Mouse (Mus musculus) cerebellum, adult 9-11 months (tissue): Measurements from ENCODE around the gene 1700066M21Rik.

Experiments used
- DNase-seq: peaks from one replicate; pipeline ENCODE4 v3.0.0; 2022

Gene 1700066M21Rik

DNA sequence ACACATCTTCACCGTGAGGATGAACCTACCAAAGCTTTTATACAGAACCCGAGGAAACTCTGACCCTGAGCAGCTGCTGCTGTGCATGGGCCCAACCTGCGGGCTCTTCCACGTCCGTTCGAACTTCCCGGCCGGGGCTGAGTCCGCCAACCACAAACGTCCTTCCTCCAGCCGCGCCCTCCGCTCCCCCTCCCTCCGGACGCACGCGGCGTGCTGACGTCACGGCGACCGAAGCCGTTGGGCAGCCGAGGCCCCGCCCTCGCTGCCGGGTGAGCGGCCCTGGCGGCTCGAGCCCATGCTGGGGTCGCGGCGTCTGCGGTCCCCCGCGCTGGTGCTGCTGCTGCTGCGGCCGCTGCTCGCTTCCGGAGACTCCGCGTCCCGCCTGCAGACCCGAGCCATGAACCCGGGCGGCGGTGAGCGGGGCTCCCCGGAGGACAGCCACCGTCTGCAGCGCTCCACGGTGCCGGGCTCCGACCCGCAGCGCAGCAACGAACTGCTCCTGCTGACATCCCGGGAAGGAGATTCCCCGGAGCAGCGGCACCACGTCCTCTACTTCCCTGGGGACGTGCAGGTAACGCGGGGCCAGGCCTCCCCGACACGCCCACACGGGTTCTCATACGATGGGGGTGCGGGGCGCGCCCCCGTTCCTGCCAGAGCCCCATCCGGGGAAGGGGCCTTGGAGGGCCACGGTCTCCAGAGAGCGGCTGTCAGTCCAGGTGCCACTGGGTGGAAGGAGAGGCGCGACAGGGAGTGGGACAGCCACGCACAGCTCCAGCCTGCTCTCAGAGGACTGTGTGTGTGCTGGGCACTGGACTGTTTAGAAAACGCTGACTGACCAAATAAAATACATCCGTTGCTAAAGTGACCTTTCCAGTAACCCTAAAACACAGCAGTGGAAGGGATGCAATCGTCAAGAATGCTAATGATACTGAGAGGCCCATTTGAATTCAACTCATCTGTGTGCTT, at the start of gene 1700066M21Rik:
Gene 1700066M21Rik (plus strand): TSS at position 245 of the 966 bp plus-strand sequence.
- peak; percentile 94 for DNase-seq

DNA sequence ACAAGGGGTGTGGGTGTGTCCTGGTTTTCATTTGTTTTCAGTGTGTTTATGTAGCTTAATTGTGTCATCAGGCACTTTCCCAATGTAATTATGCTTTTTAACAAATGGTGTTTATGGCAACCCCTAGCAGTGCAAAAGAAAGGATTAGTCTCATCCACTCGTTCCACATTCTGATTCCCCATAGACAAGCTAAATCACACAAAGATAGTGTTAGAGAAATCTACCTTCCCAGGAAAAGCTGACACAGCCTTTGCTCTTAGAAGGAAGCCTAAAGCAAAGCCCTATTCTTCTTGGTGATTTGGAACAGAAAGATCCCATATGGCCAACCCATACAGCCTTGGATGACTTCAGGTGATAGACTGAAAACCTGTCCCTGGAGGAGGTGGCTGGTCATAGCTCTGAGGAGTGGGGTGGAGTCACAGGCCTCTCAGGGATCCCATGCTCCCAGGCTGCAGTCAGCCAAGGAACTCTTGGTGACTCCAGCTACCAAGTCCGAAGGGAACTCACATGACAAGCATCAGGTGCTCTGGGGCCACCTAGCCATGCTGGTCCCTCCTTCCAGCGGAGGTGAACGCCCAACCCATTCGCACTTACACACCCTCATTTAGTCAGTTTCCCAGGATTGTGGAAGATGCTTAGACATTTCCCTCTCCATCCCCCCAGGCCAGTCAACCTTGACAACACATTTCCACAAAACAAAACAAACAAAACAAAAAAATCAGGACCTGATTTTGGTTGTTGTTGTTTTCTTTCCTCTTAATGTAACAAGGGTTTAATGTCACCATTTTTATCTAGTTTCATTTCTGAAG, 47.9 kb upstream of the 1700066M21Rik start:
- no peak for DNase-seq

- DNase-seq = peak; percentile 58
Observed at GRCm38 (mm10) chr1:57330228-57330627, 47.2 kb upstream of the 1700066M21Rik start.

DNA sequence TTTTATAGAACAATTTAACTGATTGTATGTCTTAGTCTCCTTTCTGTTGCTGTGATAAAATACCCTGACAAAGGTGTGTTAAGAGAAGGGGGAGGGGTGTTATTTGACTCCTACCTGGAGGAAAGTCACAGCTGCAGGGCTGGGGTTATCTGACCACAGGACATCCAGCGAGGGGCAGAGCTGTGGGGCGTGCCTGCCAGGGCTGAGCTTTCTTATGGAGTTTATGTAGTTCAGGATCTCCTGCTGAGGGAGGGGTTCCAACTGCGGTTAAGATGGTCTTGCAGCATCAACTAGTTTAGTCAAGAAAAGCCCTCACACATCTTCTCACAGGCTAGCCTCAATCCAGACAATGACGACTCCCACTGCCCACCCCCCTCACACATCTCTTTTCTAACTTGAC, 45.4 kb upstream of the 1700066M21Rik start:
- no peak for DNase-seq

DNA sequence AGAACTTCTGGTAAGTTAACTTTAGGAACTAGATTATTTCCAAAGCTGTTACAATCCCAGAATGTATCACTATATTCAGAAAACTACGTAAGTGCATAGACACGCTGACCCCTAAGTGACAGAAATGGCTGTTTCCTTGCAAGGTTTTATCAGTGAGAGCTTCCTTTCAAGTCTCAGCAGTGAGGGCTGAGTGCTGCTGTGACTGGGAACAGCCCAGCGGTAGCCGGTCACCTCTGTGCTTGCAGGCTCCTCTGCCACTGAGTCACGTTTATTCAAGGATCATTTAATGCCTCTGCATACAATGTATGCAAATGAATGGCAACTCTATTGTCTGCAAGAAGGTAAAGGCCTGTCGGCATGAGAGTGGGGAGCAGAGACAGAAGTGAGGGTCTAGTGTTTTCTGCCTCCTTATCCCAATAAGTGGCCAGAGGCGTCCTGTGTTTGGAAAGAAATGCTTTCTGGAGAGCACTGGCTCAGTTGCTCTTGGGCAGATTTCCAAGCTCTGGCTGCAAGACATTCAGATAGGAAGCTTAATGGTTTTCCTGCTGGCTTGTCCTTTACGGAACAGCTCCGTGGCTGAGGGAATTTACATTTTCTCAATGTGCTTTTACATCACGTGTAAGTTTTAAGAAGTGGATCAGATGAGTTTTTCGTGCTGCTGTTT, 43.7 kb upstream of the 1700066M21Rik start:
- no peak for DNase-seq

GRCm38 (mm10) chr1:57335200-57335599, 42.2 kb upstream of the 1700066M21Rik start:
- no peak for DNase-seq

DNA sequence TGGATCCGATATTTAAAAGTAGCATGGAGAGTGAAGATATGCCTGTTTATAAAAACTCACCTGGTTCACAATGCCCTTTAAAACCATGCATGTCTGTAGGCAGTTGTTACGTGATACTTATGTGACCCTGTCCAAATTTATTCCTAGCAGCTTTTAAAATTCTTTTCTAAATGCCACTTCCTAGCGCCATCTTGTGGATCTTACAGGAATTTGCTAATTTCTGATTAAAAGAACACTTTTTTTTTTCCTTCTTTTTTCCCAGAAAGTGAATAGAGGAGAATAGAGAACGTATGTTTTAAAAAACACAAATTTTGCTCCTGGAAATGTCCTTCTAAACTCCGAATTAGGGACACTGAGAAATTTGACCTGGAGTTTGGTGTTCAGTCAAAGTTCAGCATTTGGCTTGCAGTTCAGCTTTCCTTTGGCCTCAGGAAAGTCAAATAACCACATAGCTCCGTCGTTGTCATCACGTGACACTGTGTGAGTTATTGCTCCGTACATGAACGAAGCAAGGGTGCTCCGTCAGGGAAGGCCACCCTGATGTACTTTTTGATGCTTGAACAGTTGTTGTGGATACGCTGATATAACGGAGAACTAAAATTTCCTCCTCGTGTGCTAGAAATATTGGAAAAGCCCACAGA, 38.1 kb upstream of the 1700066M21Rik start:
- no peak for DNase-seq

- no peak for DNase-seq
Observed at GRCm38 (mm10) chr1:57341197-57341596, 36.2 kb upstream of the 1700066M21Rik start.

GRCm38 (mm10) chr1:57347487-57347886, 29.9 kb upstream of the 1700066M21Rik start:
- DNase-seq = no peak

DNA sequence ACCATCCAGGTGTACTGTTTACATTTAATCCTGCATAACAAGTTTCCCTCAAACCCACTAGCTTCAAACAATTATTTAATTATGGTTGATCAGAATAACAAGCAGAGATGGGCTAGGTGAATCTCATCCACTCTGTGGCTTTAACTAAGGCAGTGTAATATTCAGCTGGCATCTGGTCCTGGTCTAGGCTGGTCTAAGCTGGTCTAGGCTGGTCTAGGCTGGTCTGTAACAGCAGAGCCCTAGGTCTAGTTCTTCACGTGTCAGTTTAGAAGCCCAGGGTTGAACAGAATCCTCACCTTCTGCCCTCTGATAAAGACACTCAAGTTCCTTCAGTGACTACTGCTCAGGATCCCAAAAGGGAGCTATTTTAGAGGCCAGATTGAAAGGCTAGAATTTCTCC, 25.5 kb upstream of the 1700066M21Rik start:
- DNase-seq = no peak

GRCm38 (mm10) chr1:57358546-57358945, 18.9 kb upstream of the 1700066M21Rik start:
- no peak for DNase-seq

DNA sequence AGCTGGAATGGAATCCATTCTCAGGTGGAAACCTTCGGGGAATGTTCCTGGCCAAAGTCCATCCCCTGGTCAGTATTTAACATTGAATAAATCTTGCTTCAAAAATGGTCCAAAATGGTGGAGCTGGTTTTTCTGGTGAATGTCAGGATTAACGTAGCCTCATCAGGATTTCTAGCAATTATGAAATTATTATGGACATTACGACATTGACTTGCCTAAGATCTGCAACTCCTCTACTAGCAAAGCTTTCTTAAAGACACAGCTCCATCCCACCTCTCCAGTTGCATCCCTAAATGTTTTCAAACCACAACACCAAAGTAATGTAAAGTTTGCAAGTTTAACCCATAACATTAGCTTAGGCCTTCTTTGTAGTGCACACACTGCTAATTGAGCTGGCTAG, 10.0 kb upstream of the 1700066M21Rik start:
- DNase-seq = no peak

GRCm38 (mm10) chr1:57369111-57369510, 8.3 kb upstream of the 1700066M21Rik start:
- DNase-seq = no peak

GRCm38 (mm10) chr1:57370451-57370850, 7.0 kb upstream of the 1700066M21Rik start:
- DNase-seq = no peak

DNA sequence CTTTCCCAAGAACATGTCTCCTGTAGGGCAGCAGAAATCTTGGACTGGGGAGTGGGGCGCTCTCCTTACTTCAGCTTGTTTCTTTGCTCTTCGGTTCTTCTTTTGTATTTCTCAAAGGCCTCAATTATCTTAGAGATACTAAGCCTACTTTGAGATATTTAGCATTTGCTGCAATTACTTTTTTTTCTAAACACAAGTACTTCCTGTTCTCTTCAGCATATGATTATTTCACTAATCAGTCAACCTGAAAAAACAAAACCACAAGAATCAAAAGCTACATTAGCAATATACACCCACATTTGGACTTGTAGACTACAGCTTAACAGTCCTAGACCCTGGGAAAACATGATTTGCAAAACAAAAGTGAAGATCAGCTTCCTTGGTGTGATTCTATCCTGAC, 2.1 kb upstream of the 1700066M21Rik start:
- no peak for DNase-seq

- no peak for DNase-seq
Observed at GRCm38 (mm10) chr1:57376806-57377205, 614 bp upstream of the 1700066M21Rik start.

DNA sequence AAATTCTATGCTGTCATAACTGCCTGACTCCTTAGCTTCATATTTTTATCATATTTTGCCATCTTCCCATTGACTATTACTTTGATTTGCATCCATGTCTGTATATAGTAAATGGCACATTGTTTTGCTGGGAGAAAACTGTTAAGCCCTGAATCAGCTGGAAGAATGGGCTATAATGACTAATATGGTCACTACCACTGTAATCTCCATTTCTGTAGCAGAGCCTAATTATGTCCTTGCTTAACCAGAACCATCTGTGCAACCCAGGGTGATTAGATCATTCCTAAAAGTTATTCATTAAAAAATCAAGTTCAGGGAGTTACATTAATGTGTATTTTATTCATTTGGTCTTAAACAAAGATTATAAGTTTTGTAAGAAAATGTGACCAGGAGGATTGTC, 9.1 kb downstream of the 1700066M21Rik start:
- DNase-seq = no peak

GRCm38 (mm10) chr1:57387876-57388275, 10.5 kb downstream of the 1700066M21Rik start:
- peak; percentile 46 for DNase-seq

- no peak for DNase-seq
Observed at GRCm38 (mm10) chr1:57388402-57389155, 11.2 kb downstream of the 1700066M21Rik start.

DNA sequence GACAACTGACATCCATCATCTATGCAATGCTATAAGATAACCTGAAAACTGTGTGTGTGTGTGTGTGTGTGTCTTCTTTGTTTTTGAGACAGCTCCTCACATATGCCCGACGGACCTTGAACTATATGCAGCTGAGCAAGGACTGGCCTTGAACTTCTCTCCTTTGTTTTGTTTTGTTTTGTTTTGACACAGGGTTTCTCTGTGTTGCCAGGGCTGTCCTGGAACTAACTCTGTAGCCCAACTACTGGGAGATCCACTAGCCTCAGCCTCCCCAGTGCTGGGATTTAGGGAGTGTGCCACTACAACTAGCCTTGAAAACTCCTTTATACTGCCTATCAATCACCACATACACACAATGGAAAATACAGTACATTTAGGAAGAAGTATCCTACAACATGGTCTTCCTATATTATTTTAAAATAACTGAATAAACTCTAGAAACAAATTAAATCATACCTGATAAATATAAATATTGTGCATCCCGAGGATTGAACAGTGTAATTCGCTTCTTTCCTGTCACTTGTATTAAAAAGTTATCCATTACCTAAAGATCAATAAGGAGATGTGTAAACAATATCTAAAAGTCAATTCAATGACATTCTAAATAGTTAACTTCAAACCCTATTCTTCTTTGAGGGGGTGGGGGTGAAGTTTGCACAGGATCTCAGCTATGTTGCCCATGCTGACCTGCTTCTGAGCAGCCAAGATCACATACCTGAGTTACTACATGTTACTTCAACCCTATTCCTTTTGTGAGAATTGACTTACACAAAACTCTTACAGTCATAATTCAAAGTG, 13.8 kb downstream of the 1700066M21Rik start:
- no peak for DNase-seq

- no peak for DNase-seq
Observed at GRCm38 (mm10) chr1:57392417-57392816, 15.0 kb downstream of the 1700066M21Rik start.
